Mouse (Mus musculus) heart, embryonic 11.5 days (tissue): ENCODE data around the gene Bloc1s3. TPM values are rescaled to one million over a fixed set of nuclear protein-coding genes. Genes with fewer than 3 reads are reported as not detected.

Experiments used
- ATAC-seq: fragments of 200-750 bp; cut with Nextera tagmentation; replicated peaks from 2 replicates; pipeline ENCODE4 v1.8.0; 2017; ENCODE audit warnings: moderate library complexity; ENCODE audit not compliant: insufficient number of reproducible peaks, low FRiP score, low TSS enrichment
- H3K27ac ChIP-seq: fragments of 300-500 bp; sonication (generic); 2 replicates; pipeline ENCODE4 v1.5.1; 2014; ENCODE audit warnings: mild to moderate bottlenecking, low read depth, low read length
- H3K27me3 ChIP-seq: fragments of 300-500 bp; sonication (generic); 2 replicates; pipeline ENCODE4 v1.6.1; 2014; ENCODE audit warnings: mild to moderate bottlenecking, low read length, mixed read lengths; ENCODE audit not compliant: control insufficient read depth, insufficient read depth
- H3K36me3 ChIP-seq: fragments of 300-500 bp; sonication (generic); 2 replicates; pipeline ENCODE4 v1.6.1; 2014; ENCODE audit warnings: mild to moderate bottlenecking, low read length, moderate library complexity, mixed read lengths; ENCODE audit not compliant: control insufficient read depth, insufficient read depth
- H3K4me1 ChIP-seq: fragments of 300-500 bp; sonication (generic); 2 replicates; pipeline ENCODE4 v1.6.1; 2014; ENCODE audit warnings: low read length; ENCODE audit not compliant: control insufficient read depth, insufficient read depth
- H3K4me2 ChIP-seq: fragments of 300-500 bp; sonication (generic); 2 replicates; pipeline ENCODE4 v1.6.1; 2014; ENCODE audit warnings: mild to moderate bottlenecking, moderate library complexity
- H3K4me3 ChIP-seq: fragments of 300-500 bp; sonication (generic); 2 replicates; pipeline ENCODE4 v1.5.1; 2014; ENCODE audit warnings: low read depth, low read length
- H3K9ac ChIP-seq: fragments of 300-500 bp; sonication (generic); 2 replicates; pipeline ENCODE4 v1.6.1; 2014; ENCODE audit warnings: mild to moderate bottlenecking, low read depth, low read length, moderate library complexity
- H3K9me3 ChIP-seq: fragments of 300-500 bp; sonication (generic); replicated peaks from 2 replicates; pipeline ENCODE4 v1.6.1; 2016; ENCODE audit warnings: low read length; ENCODE audit not compliant: control insufficient read depth
- WGBS: fragments of 180-500 bp; shearing (Covaris S2); extraction: QIAGEN DNeasy Blood & Tissue Kit; methylation state at CpG from one replicate; pipeline ENCODE4 v1.1.7; 2014; ENCODE audit not compliant: insufficient replicate concordance; 5-methylcytosine and 5-hydroxymethylcytosine counted together
- polyA plus RNA-seq: library from polyadenylated mRNA; unstranded; fragments of >200 nt; fragmentation: Nextera tagmentation; extraction: Ambion mirVana; gene quantifications from 2 replicates; pipeline ENCODE4 v1.2.1, GENCODE M21; 2014

The Bloc1s3 gene
- polyA plus RNA-seq, 1 experiment from 2014 or later = 1.2 TPM

DNA sequence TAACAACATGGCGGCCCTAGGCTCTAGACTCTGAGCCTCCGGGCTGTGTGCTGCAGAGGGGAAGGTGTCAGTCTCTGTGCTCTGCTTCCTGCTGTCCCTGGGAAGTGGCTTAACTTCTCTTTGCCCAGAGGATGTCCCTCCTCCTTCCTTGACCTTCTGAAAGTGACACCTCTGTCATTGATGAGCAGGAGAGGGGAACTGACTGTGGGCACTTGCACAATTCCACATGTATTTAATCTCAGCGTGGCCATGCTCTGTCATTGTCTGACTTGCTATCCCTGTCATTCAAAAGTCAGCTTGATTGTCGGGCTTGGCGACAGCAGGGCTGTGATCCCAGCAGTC is 12.0 kb downstream of the Bloc1s3 start:
- ATAC-seq = no peak
- Histone ChIP-seq H3K36me3 (no peaks in the 10 kb centered on the region), H3K9me3 (no peaks in the 10 kb centered on the region), H3K4me1 (0 out of 2 replicates have a peak, but pooled peaks cover 3% of the 10 kb centered on the region), H3K9ac (no peak overlapping the region), H3K4me2 (no peak overlapping the region), H3K4me3 (no peak overlapping the region), H3K27ac (no peak overlapping the region), H3K27me3 (peaks cover 14% of the 10 kb centered on the region)
- 73% methylated on average over 5 of the region's 5 CpGs for WGBS

DNA sequence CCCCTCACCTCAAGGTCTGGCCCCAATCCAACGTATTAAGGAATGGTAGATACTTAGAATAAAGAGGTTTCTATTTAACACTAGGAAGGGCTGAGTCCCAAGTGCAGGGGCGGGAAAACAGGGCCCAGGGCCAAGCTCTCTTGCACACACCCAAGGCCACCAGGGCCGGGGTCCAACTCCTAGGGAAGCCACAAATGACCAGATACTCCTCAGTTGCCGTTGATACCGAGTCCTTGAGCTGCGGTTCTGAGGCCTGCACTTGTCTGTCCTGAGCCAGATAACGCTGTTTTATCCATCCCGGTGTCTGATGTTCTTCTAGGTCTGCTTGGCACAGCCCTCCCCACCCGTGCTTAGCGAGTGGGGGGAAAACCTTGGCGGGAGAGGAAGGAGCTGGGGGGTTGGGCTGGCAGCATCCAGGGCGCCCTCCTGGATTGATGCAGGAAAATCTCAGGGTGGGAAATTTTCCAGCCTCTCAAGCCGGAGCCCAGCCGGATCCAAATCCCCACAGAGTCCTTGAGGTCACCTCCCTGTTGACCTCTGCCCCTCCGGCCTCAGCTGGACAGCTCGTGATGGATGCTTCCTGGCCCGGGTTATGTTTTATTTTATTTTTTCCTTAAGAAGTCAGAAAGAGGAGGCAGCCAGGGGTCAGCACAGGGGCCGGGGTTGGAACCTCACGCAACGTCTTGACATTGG is 12.5 kb downstream of the Bloc1s3 start:
- ATAC-seq = no peak
- Histone ChIP-seq H3K36me3 (no peaks in the 10 kb centered on the region; the same call in 1 of the 2 replicates), H3K4me1 (0 out of 2 replicates have a peak, but pooled peaks cover 3% of the 10 kb centered on the region), H3K4me3 (no peak overlapping the region), H3K27me3 (peaks cover 19% of the 10 kb centered on the region), H3K4me2 (no peak overlapping the region), H3K9ac (no peak overlapping the region), H3K9me3 (no peaks in the 10 kb centered on the region), H3K27ac (no peak overlapping the region)
- 54% methylated on average over 20 of the region's 20 CpGs for whole genome bisulfite sequencing

DNA sequence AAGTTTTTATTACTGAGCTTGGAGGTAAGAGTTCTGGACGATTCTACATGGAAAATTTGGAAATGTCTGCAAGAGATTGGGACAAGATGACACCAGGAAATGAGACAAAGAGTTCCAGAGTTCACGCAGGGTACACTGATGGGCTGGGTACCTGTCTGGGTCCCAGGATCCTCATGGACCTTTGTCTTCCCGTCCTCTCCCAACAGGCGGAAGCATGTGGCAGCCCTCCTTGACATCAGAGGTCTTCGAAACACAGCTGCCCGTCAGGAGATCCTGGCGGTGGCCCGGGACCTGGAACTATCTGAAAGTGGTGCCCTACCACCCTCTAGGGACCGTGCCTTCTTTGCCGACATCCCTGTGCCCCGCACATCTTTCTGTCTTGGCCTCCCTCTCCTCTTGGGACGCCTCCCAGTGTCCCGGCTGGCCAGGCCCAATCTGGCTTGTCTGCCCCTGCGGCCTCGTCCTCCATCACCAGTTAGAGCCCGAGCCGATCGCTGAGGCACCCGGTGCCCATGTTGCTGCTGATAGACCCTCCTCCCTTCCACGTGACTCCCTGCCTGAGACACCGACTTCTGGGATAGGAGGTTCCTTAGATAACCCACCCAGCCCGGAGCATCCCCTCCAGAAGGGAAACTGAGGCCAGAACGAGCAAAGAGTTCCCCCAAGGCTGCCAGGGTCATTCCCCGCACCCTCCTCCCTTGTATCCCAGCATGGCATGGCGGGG is 13.3 kb downstream of the Bloc1s3 start:
- no peak overlapping the region for H3K9ac ChIP-seq

DNA sequence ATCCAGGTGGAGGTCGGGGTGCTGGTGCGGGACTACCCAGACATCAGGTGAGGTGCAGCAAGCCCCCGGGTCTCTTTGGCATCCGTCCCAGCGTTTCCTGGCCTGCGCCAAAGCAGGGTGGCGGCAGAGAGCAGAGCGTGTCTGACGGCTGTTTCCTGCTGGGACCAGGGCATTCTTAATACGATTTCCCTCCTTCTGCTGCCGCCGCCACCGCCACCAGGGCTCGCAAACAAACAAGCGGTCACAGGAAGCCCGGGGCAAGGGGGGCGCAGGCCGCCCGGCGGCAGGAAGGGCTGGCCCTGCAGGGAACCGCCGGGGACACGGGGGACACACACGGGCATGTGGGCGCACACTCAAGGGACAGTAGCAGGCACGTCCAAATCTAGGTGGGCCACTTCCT is 16.4 kb downstream of the Bloc1s3 start:
- peaks cover 48% of the 10 kb centered on the region for H3K27me3 ChIP-seq
- H3K9ac ChIP-seq = peak overlapping the region; percentile 64
- ATAC-seq = 0 out of 2 replicates have a peak, but pooled peaks have one; percentile 17
- no peaks in the 10 kb centered on the region; the same call in 1 of the 2 replicates for H3K36me3 ChIP-seq
- H3K4me1 ChIP-seq = 0 out of 2 replicates have a peak, but pooled peaks cover 3% of the 10 kb centered on the region
- peak overlapping the region; percentile 23; the same call in 1 of the 2 replicates for H3K4me3 ChIP-seq
- no peaks in the 10 kb centered on the region for H3K9me3 ChIP-seq
- 4% methylated on average over 26 of the region's 26 CpGs for WGBS
- peak overlapping the region; percentile 66 for H3K4me2 ChIP-seq
- no peak overlapping the region for H3K27ac ChIP-seq

More for the DNA sequence above, 13.3 kb downstream of the Bloc1s3 start:
- H3K36me3 ChIP-seq = no peaks in the 10 kb centered on the region; the same call in 1 of the 2 replicates
- H3K4me3 ChIP-seq = no peak overlapping the region
- no peaks in the 10 kb centered on the region for H3K9me3 ChIP-seq
- H3K4me1 ChIP-seq = 0 out of 2 replicates have a peak, but pooled peaks cover 3% of the 10 kb centered on the region
- no peak overlapping the region for H3K4me2 ChIP-seq
- H3K27me3 ChIP-seq = peaks cover 26% of the 10 kb centered on the region
- no peak for ATAC-seq
- no peak overlapping the region for H3K27ac ChIP-seq
- WGBS = 81% methylated on average over 25 of the region's 25 CpGs

DNA sequence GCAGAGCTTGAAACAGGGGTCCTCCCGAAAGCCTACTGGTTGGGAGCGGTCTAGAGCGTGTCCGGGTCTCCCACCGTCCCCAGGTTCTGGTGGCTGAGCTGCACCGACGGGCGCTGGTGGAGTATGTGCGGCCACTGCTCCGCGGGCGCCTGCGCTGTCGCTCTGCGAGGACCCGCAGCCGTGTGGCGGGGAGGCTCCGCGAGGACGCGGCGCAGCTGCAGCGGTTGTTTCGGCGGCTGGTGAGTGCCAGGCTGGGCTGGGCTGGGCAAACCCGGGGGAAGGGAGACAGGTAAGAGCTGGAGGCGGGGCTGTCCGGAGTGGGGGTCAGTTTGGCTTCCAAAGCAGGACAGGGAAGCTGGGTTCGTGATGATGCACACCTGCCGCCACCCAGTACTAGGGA is 18.6 kb downstream of the Bloc1s3 start:
- ATAC-seq = no peak
- H3K27ac ChIP-seq = no peak overlapping the region
- peak overlapping the region; percentile 21 for H3K4me3 ChIP-seq
- 0 out of 2 replicates have a peak, but pooled peaks cover 3% of the 10 kb centered on the region for H3K4me1 ChIP-seq
- peak overlapping the region; percentile 37 for H3K4me2 ChIP-seq
- 19% methylated on average over 31 of the region's 31 CpGs for WGBS
- peaks cover 45% of the 10 kb centered on the region for H3K27me3 ChIP-seq
- H3K36me3 ChIP-seq = no peaks in the 10 kb centered on the region; the same call in 1 of the 2 replicates
- H3K9me3 ChIP-seq = no peaks in the 10 kb centered on the region
- H3K9ac ChIP-seq = no peak overlapping the region

DNA sequence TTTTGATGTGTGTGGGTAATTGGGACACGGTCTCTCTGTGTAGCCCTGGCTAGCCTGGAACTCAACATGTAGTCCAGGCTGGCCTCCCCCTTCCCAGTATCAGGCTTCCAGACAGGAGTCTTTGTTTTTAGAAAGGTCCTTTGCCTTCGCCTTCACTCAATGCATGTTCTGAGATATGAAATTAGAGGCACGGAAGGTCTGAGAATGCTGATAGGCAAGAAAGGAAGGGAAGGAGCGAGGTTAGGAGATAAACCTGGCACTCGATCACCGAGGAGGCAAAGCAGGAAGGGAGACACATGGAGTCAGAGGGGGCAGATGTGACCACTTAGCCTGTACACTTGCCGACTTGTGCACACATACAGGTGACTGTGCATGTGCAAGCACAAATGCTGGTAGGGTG is 21.6 kb downstream of the Bloc1s3 start:
- no peak overlapping the region for H3K4me3 ChIP-seq
- H3K36me3 ChIP-seq = no peaks in the 10 kb centered on the region; the same call in 1 of the 2 replicates
- H3K4me2 ChIP-seq = no peak overlapping the region
- no peak overlapping the region for H3K27ac ChIP-seq
- WGBS = 62% methylated on average over 7 of the region's 7 CpGs
- no peak for ATAC-seq
- H3K9ac ChIP-seq = no peak overlapping the region
- no peaks in the 10 kb centered on the region for H3K9me3 ChIP-seq
- 0 out of 2 replicates have a peak, but pooled peaks cover under 1% of the 10 kb centered on the region for H3K4me1 ChIP-seq
- peaks cover 38% of the 10 kb centered on the region for H3K27me3 ChIP-seq

DNA sequence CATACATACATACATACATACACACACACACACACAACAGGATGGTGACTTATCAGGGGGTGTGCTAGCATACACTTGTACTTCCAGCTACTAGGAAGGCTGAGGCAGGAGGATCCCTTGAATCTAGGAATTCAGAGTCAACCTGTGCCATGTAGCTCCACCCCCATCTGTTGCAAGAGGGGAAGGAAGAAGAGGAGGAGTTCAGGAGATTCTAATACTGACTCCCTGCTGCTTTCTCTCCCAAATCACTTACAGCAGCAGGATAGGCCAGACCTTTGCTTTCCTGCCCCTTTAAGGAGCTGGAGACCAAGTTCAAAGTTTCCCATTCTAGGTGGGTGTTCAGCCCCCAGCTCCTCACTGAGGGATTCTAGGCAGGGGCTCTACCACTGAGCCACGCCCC is 22.7 kb downstream of the Bloc1s3 start:
- no peak overlapping the region for H3K9ac ChIP-seq
- no peak overlapping the region for H3K27ac ChIP-seq
- no peak overlapping the region for H3K4me3 ChIP-seq
- H3K4me1 ChIP-seq = no peaks in the 10 kb centered on the region
- no peaks in the 10 kb centered on the region for H3K9me3 ChIP-seq
- WGBS = 78% methylated on average over 1 of the region's 1 CpGs
- H3K36me3 ChIP-seq = no peaks in the 10 kb centered on the region
- H3K4me2 ChIP-seq = no peak overlapping the region
- ATAC-seq = no peak
- H3K27me3 ChIP-seq = peaks cover 27% of the 10 kb centered on the region

DNA sequence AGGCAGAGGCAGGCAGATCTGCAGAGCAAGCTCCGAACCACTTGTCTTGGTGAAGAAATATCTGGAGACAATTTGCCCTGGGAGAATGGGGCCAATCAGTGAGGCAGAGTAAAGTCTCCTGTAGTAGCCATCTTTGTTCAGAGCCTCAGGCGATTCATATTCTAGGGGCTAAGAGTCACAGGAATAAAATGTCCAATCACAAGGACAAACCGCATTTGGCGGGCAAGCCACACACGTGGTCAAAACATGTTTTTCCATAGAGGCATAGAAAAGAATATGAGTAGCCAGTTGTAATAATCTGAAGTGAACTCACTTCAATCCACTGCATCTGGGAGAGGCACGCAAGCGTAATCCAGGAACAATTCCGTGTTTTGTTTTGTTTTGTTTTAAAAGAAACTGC is 24.9 kb downstream of the Bloc1s3 start:
- H3K36me3 ChIP-seq = no peaks in the 10 kb centered on the region
- ATAC-seq = no peak
- no peak overlapping the region for H3K4me2 ChIP-seq
- H3K27me3 ChIP-seq = peaks cover 6% of the 10 kb centered on the region
- no peaks in the 10 kb centered on the region for H3K4me1 ChIP-seq
- 77% methylated on average over 8 of the region's 8 CpGs for WGBS
- H3K27ac ChIP-seq = no peak overlapping the region
- H3K4me3 ChIP-seq = no peak overlapping the region
- H3K9ac ChIP-seq = no peak overlapping the region
- no peaks in the 10 kb centered on the region for H3K9me3 ChIP-seq
